Mouse (Mus musculus): Measurements from ENCODE around the gene Zscan5b.
"Not testable (repeated sequence)": the region's sequence is repeated elsewhere in the genome, so short reads cannot be mapped to it uniquely, and the experiment has no call there.

The Zscan5b gene

DNA sequence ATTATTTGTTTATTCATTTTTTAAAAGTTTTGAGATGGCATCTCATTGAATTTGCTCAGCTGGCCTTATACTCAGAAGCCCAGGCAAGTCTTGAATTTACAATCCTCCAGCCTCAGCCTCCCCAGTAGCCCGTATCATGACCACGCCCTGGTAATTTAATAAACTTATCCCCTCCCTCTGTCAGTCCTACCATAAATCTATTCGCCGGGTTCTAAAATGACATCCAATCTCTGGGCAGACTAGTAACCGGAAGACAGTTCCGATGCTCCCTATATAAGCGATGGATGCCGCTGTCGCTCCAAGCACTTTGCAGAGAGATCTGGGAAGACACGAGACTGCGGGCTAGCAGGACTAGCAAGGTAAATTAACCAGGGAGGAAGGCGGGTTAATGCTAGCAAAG is at the start of gene Zscan5b:
TSS of gene Zscan5b (plus strand) at position 301 of the 400 bp plus-strand sequence.
- DNase-seq, result no peak

- no peak for DNase-seq
Measured at GRCm38 (mm10) chr7:6172674-6173244, 49.3 kb upstream of the Zscan5b start.

- DNase-seq, result peak; percentile 52 to 66
Measured at GRCm38 (mm10) chr7:6173872-6174271, 48.2 kb upstream of the Zscan5b start.

DNA sequence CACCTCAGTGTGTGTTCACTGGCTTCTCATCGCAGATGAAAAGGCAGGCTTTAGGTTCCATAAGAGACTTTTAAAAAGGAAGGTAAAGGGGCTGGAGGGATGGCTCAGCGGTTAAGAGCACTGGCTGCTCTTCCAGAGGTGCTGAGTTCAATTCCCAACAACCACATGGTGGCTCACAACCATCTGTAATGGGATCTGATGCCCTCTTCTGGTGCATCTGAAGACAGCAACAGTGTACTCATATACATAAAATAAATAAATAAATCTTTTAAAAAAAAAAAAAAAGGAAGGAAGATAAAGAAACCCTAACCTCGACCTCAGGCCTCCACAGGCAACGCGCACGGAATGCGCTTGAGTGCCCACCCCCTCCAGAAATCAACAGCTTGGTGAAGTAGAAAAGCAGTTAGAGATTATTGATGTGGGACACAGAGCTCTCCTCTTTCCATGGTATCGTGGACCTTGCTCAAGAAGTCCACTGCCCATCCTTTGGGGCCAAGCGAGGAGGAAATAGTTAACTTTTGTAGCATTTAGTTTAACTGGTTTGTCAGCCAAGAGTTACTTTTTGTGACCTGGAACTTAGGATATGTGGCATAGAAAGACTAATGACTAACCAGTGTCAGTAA is 47.6 kb upstream of the Zscan5b start:
- DNase-seq, result peak in 1 of 2 experiments; percentile 51

DNA sequence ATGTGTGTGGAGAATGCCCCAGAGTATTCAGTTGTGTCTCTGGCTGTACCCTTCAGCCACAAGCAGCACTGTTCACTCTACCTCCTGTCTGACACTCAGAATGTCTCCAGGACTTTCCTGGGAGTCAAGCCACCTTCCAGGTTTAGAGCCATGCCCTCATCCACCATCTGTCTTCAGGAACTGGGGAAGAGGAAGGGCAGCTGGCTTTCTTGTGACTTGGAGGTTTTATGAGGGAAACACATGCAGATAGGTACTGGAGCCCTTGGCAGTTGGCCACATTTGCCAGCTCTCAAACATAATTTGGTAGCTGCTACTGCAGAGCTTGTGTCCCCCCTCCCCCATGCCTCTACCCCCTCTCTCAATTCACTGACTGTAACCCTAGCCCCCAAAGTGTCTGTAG is 43.1 kb upstream of the Zscan5b start:
- DNase-seq, result no peak

GRCm38 (mm10) chr7:6182882-6183281 is 39.2 kb upstream of the Zscan5b start:
- DNase-seq, result no peak

- peak; percentile 39 to 78 for DNase-seq
Measured at GRCm38 (mm10) chr7:6183802-6184201, 38.3 kb upstream of the Zscan5b start.

DNA sequence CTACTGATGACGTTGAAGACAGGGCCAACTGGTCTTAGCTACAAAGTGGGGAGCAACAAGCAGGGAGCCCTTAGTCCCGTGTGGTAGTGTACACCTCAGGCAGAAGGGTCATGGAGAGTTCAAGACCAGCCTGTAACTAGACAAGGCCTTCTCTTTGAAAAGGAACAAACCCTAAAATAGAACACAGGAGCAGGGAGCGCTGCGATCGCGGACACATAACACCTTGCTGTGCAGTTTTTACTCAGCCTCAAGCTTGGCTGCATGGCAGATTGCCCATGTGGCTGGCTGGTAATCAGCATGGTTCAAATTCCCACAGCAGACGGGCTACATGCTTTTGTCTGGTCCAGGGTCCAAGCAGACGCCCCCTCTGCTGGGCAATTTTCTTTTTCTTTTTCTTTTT is 37.6 kb upstream of the Zscan5b start:
- DNase-seq, result peak; percentile 80 to 83

DNA sequence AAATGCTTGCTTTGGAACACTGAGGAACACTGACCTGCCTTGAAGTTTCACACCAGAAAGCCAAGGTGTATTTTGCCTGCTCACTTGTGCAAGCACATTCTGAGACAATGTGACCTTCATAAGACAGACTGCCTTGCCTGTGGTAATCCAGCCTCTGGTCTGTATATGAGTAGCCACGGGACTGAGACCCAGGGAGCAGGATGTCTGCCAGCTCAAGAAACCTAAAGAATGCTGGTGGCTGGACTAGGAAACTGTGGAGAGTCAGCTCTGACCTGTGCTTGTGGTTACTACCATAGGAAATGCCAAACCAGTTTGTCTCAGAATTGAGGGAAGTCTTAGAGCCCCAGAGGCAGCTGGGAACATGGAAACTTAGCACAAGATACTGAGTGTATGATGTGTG is 36.7 kb upstream of the Zscan5b start:
- DNase-seq, result no peak

GRCm38 (mm10) chr7:6186176-6186575 is 35.9 kb upstream of the Zscan5b start:
- no peak for DNase-seq

DNA sequence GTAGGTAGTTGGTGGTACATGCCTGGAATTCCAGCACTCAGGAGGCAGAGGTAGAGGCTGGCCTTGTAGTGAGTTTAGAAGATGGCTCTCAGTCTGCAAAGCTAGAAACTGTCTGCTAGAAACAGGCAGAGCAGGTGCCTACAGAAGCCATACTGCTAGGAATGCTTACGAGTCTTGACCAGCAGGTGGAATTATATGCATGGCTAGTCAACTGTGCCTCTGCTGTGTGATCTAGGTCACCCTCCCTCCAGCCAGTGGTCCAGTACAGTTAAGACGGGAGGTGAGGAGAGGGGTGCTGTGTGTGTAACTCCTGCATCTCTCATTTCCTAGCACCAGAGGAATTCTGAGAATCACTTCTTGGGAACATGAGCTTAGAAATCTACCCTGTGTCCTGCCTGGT is 35.3 kb upstream of the Zscan5b start:
- DNase-seq, result no peak

DNA sequence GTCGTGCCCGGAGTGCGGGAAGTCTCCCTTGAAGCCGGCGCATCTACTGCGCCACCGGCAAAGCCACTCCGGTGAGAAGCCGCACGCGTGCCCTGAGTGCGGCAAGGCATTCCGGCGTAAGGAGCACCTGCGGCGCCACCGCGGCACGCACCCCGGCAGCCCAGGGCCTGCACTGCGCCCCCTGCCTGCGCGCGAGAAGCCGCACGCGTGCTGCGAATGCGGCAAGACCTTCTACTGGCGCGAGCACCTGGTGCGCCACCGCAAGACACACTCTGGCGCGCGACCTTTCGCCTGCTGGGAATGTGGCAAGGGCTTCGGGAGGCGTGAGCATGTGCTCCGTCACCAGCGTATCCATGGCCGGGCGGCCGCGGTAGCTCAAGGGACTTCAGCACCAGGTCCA is 32.5 kb upstream of the Zscan5b start:
- DNase-seq, result peak in 1 of 2 experiments; percentile 66

GRCm38 (mm10) chr7:6191376-6191775 is 30.7 kb upstream of the Zscan5b start:
- DNase-seq, result peak; percentile 83 to 94

GRCm38 (mm10) chr7:6194129-6194528 is 27.9 kb upstream of the Zscan5b start:
- DNase-seq, result peak; percentile 71 to 72

DNA sequence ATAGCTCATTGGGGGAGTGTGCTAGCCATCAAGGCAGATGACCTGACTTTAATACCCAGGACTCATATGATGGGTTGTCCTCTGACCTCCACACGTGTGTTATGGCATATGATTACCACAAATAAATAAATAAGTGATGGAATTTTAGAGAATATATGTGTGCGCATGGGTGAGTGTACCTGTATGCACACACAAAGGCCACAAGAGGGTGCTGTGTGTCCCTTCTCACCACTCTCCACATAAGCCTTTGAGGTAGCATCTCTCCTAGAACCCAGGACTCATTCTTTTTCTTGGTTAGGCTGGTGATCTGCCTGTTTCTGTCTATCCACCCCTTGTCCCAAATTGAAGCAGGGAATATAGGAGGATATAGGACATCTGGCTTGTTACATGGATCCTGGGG is 26.3 kb upstream of the Zscan5b start:
- no peak for DNase-seq

- DNase-seq, result no peak
Measured at GRCm38 (mm10) chr7:6196790-6197189, 25.3 kb upstream of the Zscan5b start, which contains the start of gene Galp. Galp (plus strand) TSS chr7:6197090.

DNA sequence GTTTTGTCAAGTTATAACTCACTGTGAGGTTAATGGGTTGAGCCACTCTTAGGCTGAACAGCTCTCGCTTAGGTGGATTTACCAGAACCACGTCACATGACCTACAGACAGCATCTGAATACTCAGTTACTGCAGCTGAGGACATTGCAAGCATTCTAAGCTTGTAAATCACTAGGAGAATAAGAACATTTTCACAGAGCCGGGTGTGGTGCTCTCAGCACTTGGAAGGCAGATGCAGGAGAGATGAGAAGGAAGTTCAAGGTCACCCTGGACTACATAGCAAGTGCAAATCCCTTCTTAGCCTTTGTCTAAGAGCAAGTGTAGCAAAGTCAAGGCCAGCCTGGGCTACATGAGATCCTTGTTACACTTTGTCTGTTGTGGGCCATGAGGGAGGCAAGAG is 17.9 kb upstream of the Zscan5b start:
- DNase-seq, result no peak

DNA sequence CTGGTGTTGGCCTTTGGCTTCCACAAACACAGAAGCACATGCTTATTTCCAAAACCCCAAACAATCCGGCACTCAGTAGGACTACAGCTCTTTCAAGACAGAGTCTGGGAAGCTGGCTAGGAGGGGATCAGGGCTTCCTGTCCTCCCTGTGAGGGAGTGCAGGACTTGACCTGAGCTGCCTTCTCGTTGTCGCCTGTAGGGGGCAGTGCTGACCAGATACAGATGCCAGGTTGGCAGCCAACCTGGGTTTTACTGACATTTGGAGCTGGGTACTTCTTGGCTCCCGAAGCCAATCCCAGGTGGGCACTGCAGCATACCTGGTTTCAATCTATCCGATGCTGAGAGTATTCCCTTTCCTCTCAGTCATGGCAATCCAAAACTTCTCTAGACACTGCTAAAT is 8.9 kb upstream of the Zscan5b start:
- peak; percentile 50 to 69 for DNase-seq

GRCm38 (mm10) chr7:6214691-6215090 is 7.4 kb upstream of the Zscan5b start:
- not testable (repeated sequence) for DNase-seq

- no peak for DNase-seq
Measured at GRCm38 (mm10) chr7:6220147-6220546, 1.9 kb upstream of the Zscan5b start.

GRCm38 (mm10) chr7:6228491-6228890 is 6.4 kb downstream of the Zscan5b start:
- DNase-seq, result peak in 1 of 2 experiments; percentile 41

DNA sequence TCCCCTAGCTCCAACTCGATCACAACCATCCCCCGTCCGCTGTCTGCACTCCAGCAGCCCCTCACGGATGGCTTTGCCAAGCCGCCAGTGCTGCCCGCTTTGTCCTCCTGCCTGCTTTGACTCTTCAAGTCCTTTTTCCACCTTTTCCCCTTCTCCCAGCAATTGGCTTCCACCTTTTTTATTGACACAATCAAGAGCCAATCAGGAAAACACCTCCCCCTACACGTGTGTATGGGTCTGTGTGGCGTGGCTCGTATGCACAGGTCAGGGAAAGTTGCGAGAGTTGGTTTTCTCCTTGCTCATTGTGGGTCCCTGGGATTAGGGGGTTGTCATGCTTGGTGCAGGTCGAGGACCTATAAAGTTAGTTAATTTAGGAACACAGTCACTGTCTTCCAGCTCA is 17.7 kb downstream of the Zscan5b start:
- DNase-seq, result no peak

GRCm38 (mm10) chr7:6240841-6241425 is 18.9 kb downstream of the Zscan5b start:
- DNase-seq, result peak; percentile 51 to 58
